Mouse (Mus musculus): ENCODE results near the gene Map10.

Map10 gene

GRCm38 (mm10) chr8:125716211-125716610 lies 46.6 kb downstream of the Map10 start:
- no peak for DNase-seq (ENCODE audit: low read depth, low spot score)

- no peak for DNase-seq (ENCODE audit: low read depth, low spot score)
These were observed 47.0 kb downstream of the Map10 start for GRCm38 (mm10) chr8:125716613-125717012.

- DNase-seq (ENCODE audit: low read depth, low spot score) = no peak
These were observed 49.3 kb downstream of the Map10 start for GRCm38 (mm10) chr8:125718914-125719313.

- DNase-seq (ENCODE audit: low read depth, low spot score) = no peak
These were observed 53.1 kb downstream of the Map10 start for GRCm38 (mm10) chr8:125722675-125723074.
